Mouse (Mus musculus): ENCODE data around the gene Capza2.

DNA sequence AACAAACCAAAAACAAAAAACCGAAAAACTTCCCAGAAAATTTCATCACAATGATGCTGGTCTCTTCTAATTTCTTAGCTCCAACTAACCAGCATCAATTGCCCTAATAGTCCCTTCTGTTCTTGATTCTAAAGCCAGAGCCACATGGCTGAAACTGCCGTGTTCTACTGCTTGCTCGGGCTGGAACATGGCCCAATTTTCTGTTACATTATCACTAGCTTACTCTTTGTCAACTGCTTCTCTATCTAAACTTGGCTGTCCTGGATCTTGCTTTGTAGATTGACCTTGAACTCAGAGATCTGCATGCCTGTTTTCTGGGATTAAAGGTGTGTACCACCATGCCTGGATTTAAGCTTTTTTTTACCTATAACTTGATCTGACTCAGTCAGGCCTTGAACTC lies 69.9 kb downstream of the Capza2 start:
- TF ChIP-seq CTCF (IDR thresholded peaks at IDR 0.05; ENCODE audit: control insufficient read depth, insufficient read depth, low read length) (no peak), POLR2A (IDR thresholded peaks at IDR 0.05; ENCODE audit: borderline replicate concordance, control insufficient read depth, low read depth, low read length) (no peak)
